Mouse (Mus musculus) urinary bladder, adult 2 months (tissue): ENCODE results near the gene Cactin. TPM values are rescaled to one million over a fixed set of nuclear protein-coding genes. Genes with fewer than 3 reads are reported as not detected.

Source experiments
- DNase-seq: peaks from one replicate; pipeline ENCODE4 v3.0.0; 2022; ENCODE audit warnings: low spot score
- polyA plus RNA-seq: library from polyadenylated mRNA; depleted of rRNA; stranded (reverse); fragments of >200 nt; gene quantifications from 2 replicates; pipeline ENCODE4 v1.2.3, GENCODE M21; 2012

Gene Cactin
- polyA plus RNA-seq, 1 experiment = 29.5 TPM

GRCm38 (mm10) chr10:81319330-81319699 is 1.6 kb upstream of the Cactin start:
- DNase-seq = no peak

GRCm38 (mm10) chr10:81319741-81320549 is 958 bp upstream of the Cactin start:
- DNase-seq = no peak

- no peak for DNase-seq
Measured at GRCm38 (mm10) chr10:81321436-81321835, 533 bp downstream of the Cactin start.

GRCm38 (mm10) chr10:81322444-81322843 is 1.5 kb downstream of the Cactin start:
- DNase-seq = no peak

GRCm38 (mm10) chr10:81323141-81323775 is 2.4 kb downstream of the Cactin start:
- DNase-seq = no peak

GRCm38 (mm10) chr10:81323791-81324530 is 3.1 kb downstream of the Cactin start:
- no peak for DNase-seq

- no peak for DNase-seq
Measured at GRCm38 (mm10) chr10:81325176-81325575, 4.3 kb downstream of the Cactin start.

- DNase-seq = no peak
Measured at GRCm38 (mm10) chr10:81325781-81326180, 4.9 kb downstream of the Cactin start.

GRCm38 (mm10) chr10:81326858-81327257 is 6.0 kb downstream of the Cactin start:
- DNase-seq = no peak

- no peak for DNase-seq
Measured at GRCm38 (mm10) chr10:81327959-81328358, 7.1 kb downstream of the Cactin start.

GRCm38 (mm10) chr10:81328386-81328785 is 7.5 kb downstream of the Cactin start, which contains the start of gene Tbxa2r:
Gene Tbxa2r, plus strand, starts transcription at chr10:81328731.
- DNase-seq = no peak

GRCm38 (mm10) chr10:81329194-81329975 is 8.5 kb downstream of the Cactin start:
- no peak for DNase-seq

- no peak for DNase-seq
Measured at GRCm38 (mm10) chr10:81330007-81330406, 9.1 kb downstream of the Cactin start.

GRCm38 (mm10) chr10:81332277-81332676 is 11.4 kb downstream of the Cactin start:
- DNase-seq = no peak

GRCm38 (mm10) chr10:81334324-81334723 is 13.4 kb downstream of the Cactin start:
- DNase-seq = no peak

GRCm38 (mm10) chr10:81335393-81336340 is 14.8 kb downstream of the Cactin start:
- no peak for DNase-seq

GRCm38 (mm10) chr10:81336558-81336957 is 15.7 kb downstream of the Cactin start:
- DNase-seq = no peak

GRCm38 (mm10) chr10:81340551-81341332 is 19.8 kb downstream of the Cactin start:
- no peak for DNase-seq

GRCm38 (mm10) chr10:81341333-81341949 is 20.5 kb downstream of the Cactin start:
- DNase-seq = no peak
